Mouse (Mus musculus) testis, adult 2 months (tissue): ENCODE measurements at regions not wholly inside any gene's neighbourhood (a gene's known extent, or its start where the extent isn't known, plus 50 kb on each side); places are given as distances from the start of the nearest gene placed in this dataset.
A peak's percentile ranks its signal among the peaks of the same experiment; 100 is the strongest.

ENCODE experiments used
- CTCF ChIP-seq: fragments of 200-500 bp; IDR thresholded peaks from 2 replicates; pipeline ENCODE4 v1.5.1; 2012; ENCODE audit warnings: low read depth, mild to moderate bottlenecking, inconsistent platforms, low read length, moderate library complexity; ENCODE audit not compliant: control insufficient read depth, insufficient read depth, insufficient replicate concordance
- POLR2A ChIP-seq: fragments of 200-500 bp; IDR thresholded peaks from 2 replicates; pipeline ENCODE4 v1.6.1; 2012; ENCODE audit warnings: low read depth, mild to moderate bottlenecking, inconsistent platforms, low read length, moderate library complexity; ENCODE audit not compliant: control insufficient read depth

DNA sequence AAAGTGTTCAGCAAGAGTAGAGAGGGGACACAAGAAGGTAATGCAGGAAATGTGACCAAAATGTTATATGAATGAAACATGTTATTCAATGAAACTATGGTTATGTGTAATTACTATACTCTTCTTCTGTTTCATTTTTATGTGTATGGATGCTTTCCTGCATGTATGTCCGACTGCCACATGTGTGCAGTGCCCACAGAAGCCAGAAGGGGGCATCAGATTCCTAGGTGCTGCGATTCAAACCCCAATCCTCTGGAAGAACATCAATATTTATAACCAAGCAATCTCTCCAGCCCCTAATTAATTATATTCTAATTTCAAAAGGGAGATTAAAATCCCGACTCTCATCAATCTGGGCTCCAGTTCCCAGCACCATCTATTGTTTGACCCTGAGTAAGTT lies 78.7 kb upstream of the Rbbp6 start:
- TF ChIP-seq CTCF (peak; percentile 35; the same call in 1 of the 2 replicates), POLR2A (no peak)
